In genomic region chr8:107682066-107682465, GRCm38 (mm10) we compare ENCODE assay signal across 15 mouse cellular contexts.
"Had no signal": no experiment of that assay in that cellular context is flagged by ENCODE, and none has a peak within 500 bp of the region (broad histone marks: within the 10 kb centered on the region; RNA-seq: fewer than 3 reads in every experiment).

No protein-coding gene starts in this region.

- H3K4me3 ChIP-seq: kidney, embryonic 15.5 days; left cerebral cortex, adult 2 months; limb, embryonic 15.5 days; liver, embryonic 12.5 days; midbrain, embryonic 10.5 days; neural tube, embryonic 13.5 days had no signal

- H3K27ac ChIP-seq: kidney, embryonic 15.5 days; left cerebral cortex, adult 2 months; limb, embryonic 15.5 days; liver, embryonic 12.5 days; midbrain, embryonic 10.5 days; neural tube, embryonic 13.5 days; stomach, postnatal 0 days had no signal

- ATAC-seq: liver, embryonic 12.5 days; midbrain, embryonic 16.5 days had no signal

- DNase-seq: kidney, adult 11 months; kidney, postnatal 14 days; lung, embryonic 14.5 days; lung, postnatal 10 days; lung, postnatal 4 days; right cerebral cortex, postnatal 25 days; thymus, postnatal 4 days had no signal

- H3K36me3 ChIP-seq: kidney, embryonic 15.5 days; limb, embryonic 15.5 days; liver, embryonic 12.5 days; midbrain, embryonic 10.5 days; neural tube, embryonic 13.5 days had no signal

- H3K27me3 ChIP-seq: kidney, embryonic 15.5 days; limb, embryonic 15.5 days; liver, embryonic 12.5 days; neural tube, embryonic 13.5 days had no signal

- H3K9me3 ChIP-seq: kidney, embryonic 15.5 days; limb, embryonic 15.5 days; liver, embryonic 12.5 days; midbrain, embryonic 10.5 days had no signal

- H3K4me1 ChIP-seq: liver, embryonic 12.5 days had no signal

- H3K9ac ChIP-seq: kidney, embryonic 15.5 days; limb, embryonic 15.5 days; liver, embryonic 12.5 days; lung, embryonic 14.5 days; neural tube, embryonic 13.5 days had no signal

- H3K4me2 ChIP-seq: kidney, embryonic 15.5 days; limb, embryonic 15.5 days; liver, embryonic 12.5 days; lung, embryonic 14.5 days; neural tube, embryonic 13.5 days had no signal
